Mouse (Mus musculus) heart, adult 10 weeks (tissue): ENCODE results near the gene Ndrg3. TPM values are rescaled to one million over a fixed set of nuclear protein-coding genes. Genes with fewer than 3 reads are reported as not detected.

ENCODE experiments used
- polyA plus RNA-seq: library from polyadenylated mRNA; stranded (reverse); fragments of 350-450 nt; fragmentation: Illumina TruSeq; extraction: RNeasy Lipid Tissue Mini Kit (QIAGEN cat#74804); gene quantifications from one replicate; pipeline ENCODE4 v1.2.3, GENCODE M21; 2014; ENCODE audit warnings: low read depth, low replicate concordance

Ndrg3 gene
- 17.6 TPM for polyA plus RNA-seq

GRCm38 (mm10) chr2:156991470-156992319, at the start of gene Ndrg3:
Gene Ndrg3 (minus strand): TSS chr2:156992056.

GRCm38 (mm10) chr2:157006511-157007233, 14.8 kb upstream of the Ndrg3 start, which contains the start of gene Dsn1:
Gene Dsn1 (minus strand): TSS chr2:157007154.

GRCm38 (mm10) chr2:156887017-156887416, 104.8 kb downstream of the Ndrg3 start, which contains the start of gene Sla2:
Gene Sla2 (minus strand): TSS chr2:156887192.

Other genes starting within 250 kb of the Ndrg3 start
- gene Myl9, start 216.6 kb downstream of the Ndrg3 start, polyA plus RNA-seq, result 165 TPM
- gene Tgif2, start 152.0 kb downstream of the Ndrg3 start, polyA plus RNA-seq, result 1.1 TPM
- gene 4930518I15Rik, start 134.1 kb downstream of the Ndrg3 start, polyA plus RNA-seq, result 0.58 TPM
- 86.8 TPM for gene Rab5if, start 128.9 kb downstream of the Ndrg3 start, polyA plus RNA-seq
- not detected for gene Sla2, start 104.9 kb downstream of the Ndrg3 start, polyA plus RNA-seq
- 3.1 TPM for gene Dsn1, start 15.1 kb upstream of the Ndrg3 start, polyA plus RNA-seq
- 6.0 TPM for gene Soga1, start 87.2 kb upstream of the Ndrg3 start, polyA plus RNA-seq
- gene Tldc2, start 95.0 kb upstream of the Ndrg3 start, polyA plus RNA-seq, result not detected
- 30.2 TPM for gene Samhd1, start 143.2 kb upstream of the Ndrg3 start, polyA plus RNA-seq
- gene Rbl1, start 212.5 kb upstream of the Ndrg3 start, polyA plus RNA-seq, result 2.1 TPM